Mouse (Mus musculus) lung, adult 2 months (tissue): ENCODE results near the gene Camta1. TPM values are rescaled to one million over a fixed set of nuclear protein-coding genes. Genes with fewer than 3 reads are reported as not detected.

Source experiments
- DNase-seq: peaks from one replicate; pipeline ENCODE4 v3.0.0; 2022
- H3K4me1 ChIP-seq: fragments of 200-500 bp; 2 replicates; pipeline ENCODE4 v1.6.1; 2011; ENCODE audit warnings: low read length; ENCODE audit not compliant: control insufficient read depth, insufficient read depth
- H3K4me3 ChIP-seq: fragments of 200-500 bp; replicated peaks from 2 replicates; pipeline ENCODE3; 2011; ENCODE audit warnings: low read depth, mild to moderate bottlenecking, control low read depth, low read length; ENCODE audit errors: extremely low read depth
- CTCF ChIP-seq: fragments of 200-500 bp; IDR thresholded peaks from 2 replicates; pipeline ENCODE4 v1.5.1; 2011; ENCODE audit warnings: mild to moderate bottlenecking, low read length, control low read depth; ENCODE audit not compliant: insufficient read depth
- POLR2A ChIP-seq: fragments of 200-500 bp; IDR thresholded peaks from 2 replicates; pipeline ENCODE4 v1.6.1; 2011; ENCODE audit warnings: low read depth, mild to moderate bottlenecking, control low read depth, low read length, borderline replicate concordance; ENCODE audit errors: extremely low read depth
- WGBS: fragments of 180-500 bp; shearing (Covaris S2); methylation state at CpG from one replicate; pipeline ENCODE4 v1.1.7; 2018; 5-methylcytosine and 5-hydroxymethylcytosine counted together
- polyA plus RNA-seq: library from polyadenylated mRNA; depleted of rRNA; stranded (reverse); fragments of >200 nt; gene quantifications from 2 replicates; pipeline ENCODE4 v1.2.3, GENCODE M21; 2012

Gene Camta1
- polyA plus RNA-seq, 1 experiment = 10.4 TPM

DNA sequence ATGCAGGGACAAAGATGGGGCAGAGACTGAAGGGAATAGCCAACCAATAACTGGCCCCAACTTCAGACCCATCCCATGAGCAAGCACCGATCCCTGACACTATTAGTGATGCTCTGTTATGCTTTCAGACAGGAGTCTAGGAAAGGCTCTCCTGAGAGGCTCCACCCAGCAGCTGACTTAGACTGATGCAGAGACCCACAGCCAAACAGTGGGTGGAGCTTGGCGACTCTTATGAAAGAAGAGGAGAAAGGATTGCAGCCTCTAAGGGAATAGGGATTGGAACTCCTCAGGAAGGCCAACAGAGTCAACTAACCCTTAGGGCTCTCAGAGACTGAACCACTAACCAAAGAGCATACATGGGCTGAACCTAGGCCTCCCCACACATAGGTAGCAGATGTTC lies 898.0 kb downstream of the Camta1 start:
- Histone ChIP-seq H3K4me3 (no peak overlapping the region), H3K4me1 (no peaks in the 10 kb centered on the region)
- TF ChIP-seq CTCF (no peak), POLR2A (no peak)
- DNase-seq = no peak
- 67% methylated on average over 2 of the region's 2 CpGs for WGBS

- 22% methylated on average over 6 of the region's 6 CpGs for WGBS
- no peaks in the 10 kb centered on the region for H3K4me1 ChIP-seq
- no peak for DNase-seq
- no peak overlapping the region for H3K4me3 ChIP-seq
- TF ChIP-seq CTCF = no peak
- TF ChIP-seq POLR2A = no peak
Measured at GRCm38 (mm10) chr4:150962231-150962630, 899.4 kb downstream of the Camta1 start.

GRCm38 (mm10) chr4:150958536-150958935 lies 903.1 kb downstream of the Camta1 start:
- TF ChIP-seq CTCF = no peak
- TF ChIP-seq POLR2A = no peak
- Histone ChIP-seq H3K4me3 (no peak overlapping the region), H3K4me1 (no peaks in the 10 kb centered on the region)
- DNase-seq = no peak
- 66% methylated on average over 7 of the region's 7 CpGs for WGBS

- WGBS = 59% methylated on average over 1 of the region's 1 CpGs
- DNase-seq = no peak
- H3K4me3 ChIP-seq = no peak overlapping the region
- TF ChIP-seq POLR2A = no peak
- TF ChIP-seq CTCF = no peak
- no peaks in the 10 kb centered on the region for H3K4me1 ChIP-seq
Measured at GRCm38 (mm10) chr4:150957106-150957458, 904.6 kb downstream of the Camta1 start.

DNA sequence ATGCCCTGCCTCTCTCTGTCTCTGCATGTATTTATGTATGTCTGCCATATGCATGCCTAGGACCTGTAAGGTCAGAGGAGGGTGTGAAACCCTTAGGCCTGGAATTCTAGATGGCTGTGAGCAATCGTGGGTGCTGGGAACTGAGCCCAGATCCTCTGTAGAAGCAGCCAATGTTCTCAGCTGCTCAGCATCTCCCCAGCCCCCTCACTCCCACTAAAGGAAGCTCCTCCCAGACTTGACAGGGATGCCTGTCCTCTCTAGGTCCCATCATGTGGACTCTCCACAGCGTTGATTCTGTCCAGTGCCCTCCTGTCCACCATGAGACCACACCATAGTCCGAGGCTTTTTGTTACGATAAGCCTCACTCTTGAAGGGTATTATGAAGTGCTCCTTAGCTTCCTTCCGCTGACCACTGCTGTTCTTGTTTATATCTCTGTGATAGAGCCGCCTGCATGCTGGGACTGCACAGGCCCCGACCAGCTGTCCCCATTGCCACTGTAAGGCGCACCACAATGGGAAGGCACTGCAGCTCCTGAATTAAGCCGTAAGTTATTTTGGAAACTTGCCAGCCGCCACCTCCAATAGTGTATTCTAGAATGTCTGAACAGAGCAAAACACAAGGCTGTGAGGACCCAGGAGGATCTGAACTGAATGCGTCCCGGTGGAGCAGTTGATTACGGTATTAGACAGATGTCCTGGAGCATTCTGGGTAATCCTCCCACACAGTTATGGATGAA lies 905.1 kb downstream of the Camta1 start:
- no peaks in the 10 kb centered on the region for H3K4me1 ChIP-seq
- DNase-seq = no peak
- no peak for TF ChIP-seq POLR2A
- TF ChIP-seq CTCF = no peak
- 52% methylated on average over 13 of the region's 13 CpGs for WGBS
- H3K4me3 ChIP-seq = no peak overlapping the region

- TF ChIP-seq POLR2A = no peak
- no peak for TF ChIP-seq CTCF
- Histone ChIP-seq H3K4me1 (no peaks in the 10 kb centered on the region), H3K4me3 (no peak overlapping the region)
- DNase-seq = no peak
- 66% methylated on average over 10 of the region's 10 CpGs for WGBS
Measured at GRCm38 (mm10) chr4:150950972-150951371, 910.7 kb downstream of the Camta1 start.

DNA sequence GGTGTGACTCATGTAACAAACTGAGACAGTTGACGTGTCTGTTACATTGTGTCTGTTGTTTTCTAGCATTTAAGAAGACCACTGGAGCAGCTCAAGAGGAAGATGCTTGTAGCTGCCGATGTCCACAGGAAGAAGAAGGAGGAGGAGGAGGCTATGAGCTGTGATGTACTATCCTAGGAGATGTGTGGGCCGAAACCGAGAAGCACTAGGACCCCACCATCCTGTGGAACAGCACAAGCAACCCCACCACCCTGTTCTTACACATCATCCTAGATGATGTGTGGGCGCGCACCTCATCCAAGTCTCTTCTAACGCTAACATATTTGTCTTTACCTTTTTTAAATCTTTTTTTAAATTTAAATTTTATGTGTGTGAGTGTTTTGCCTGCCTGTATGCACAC lies 917.0 kb downstream of the Camta1 start:
- TF ChIP-seq POLR2A = no peak
- Histone ChIP-seq H3K4me1 (no peaks in the 10 kb centered on the region), H3K4me3 (no peak overlapping the region)
- DNase-seq = no peak
- 88% methylated on average over 7 of the region's 7 CpGs for WGBS

- Histone ChIP-seq H3K4me1 (no peaks in the 10 kb centered on the region), H3K4me3 (no peak overlapping the region)
- WGBS = 55% methylated on average over 13 of the region's 13 CpGs
- TF ChIP-seq POLR2A (no peak), CTCF (no peak)
- no peak for DNase-seq
Measured at GRCm38 (mm10) chr4:150939991-150940651, 921.6 kb downstream of the Camta1 start.

DNA sequence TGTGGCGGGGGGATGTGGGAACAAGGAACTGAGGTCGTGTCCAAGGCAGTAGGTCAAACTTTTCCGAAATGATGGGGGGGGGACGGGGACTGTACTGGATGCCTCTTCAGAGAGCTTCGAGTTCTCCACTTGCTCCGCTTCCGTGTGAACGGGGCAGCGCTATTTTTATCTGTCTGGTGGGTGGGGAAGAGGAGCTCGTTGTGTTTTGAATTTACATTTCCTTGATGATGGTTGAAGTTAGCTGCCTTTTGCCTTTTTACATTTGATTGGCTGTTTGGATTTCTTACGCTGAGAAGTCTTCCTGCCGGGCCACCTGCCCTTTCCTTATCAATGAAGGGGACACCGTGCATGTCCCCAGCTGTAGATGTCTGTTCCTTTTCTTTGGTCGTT lies 923.6 kb downstream of the Camta1 start:
- no peaks in the 10 kb centered on the region for H3K4me1 ChIP-seq
- no peak for DNase-seq
- WGBS = 15% methylated on average over 14 of the region's 14 CpGs
- no peak overlapping the region for H3K4me3 ChIP-seq
- TF ChIP-seq POLR2A (no peak), CTCF (no peak)

GRCm38 (mm10) chr4:150937293-150938062 lies 924.2 kb downstream of the Camta1 start:
- H3K4me3 ChIP-seq = no peak overlapping the region
- whole genome bisulfite sequencing = 65% methylated on average over 16 of the region's 16 CpGs
- DNase-seq = no peak

More at GRCm38 (mm10) chr4:150937293-150938062, 924.2 kb downstream of the Camta1 start:
- H3K4me1 ChIP-seq = no peaks in the 10 kb centered on the region
- TF ChIP-seq CTCF = no peak
- TF ChIP-seq POLR2A = no peak
